18 mouse cellular contexts compared by ENCODE assay signal in the genomic region with DNA sequence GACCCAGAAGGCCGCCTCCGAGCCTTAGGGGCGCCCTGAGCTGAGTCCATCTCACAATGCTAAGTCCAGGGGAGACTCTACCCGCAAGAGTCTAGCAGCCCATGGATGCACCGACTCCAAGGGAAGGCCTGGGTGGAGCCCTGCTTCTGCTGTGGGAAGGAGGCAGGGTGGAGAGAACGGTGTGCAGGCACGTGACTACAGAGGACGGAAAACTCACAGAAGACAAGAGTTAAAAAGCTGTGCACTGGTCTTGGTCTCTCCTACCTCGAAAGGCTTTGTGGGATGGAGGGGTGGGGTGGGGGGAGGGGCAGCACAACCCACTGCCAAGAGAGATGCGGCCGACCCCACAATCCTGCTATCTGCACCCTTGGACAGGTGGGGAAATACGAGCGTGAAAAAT.
"Had no signal": no experiment of that assay in that cellular context is flagged by ENCODE, and none has a peak within 500 bp of the region (broad histone marks: within the 10 kb centered on the region; RNA-seq: fewer than 3 reads in every experiment).

No protein-coding gene starts in this region.

- H3K4me2 ChIP-seq: lung, embryonic 14.5 days; midbrain, embryonic 12.5 days; neural tube, embryonic 13.5 days; neural tube, embryonic 15.5 days had no signal

- H3K9me3 ChIP-seq: midbrain, embryonic 10.5 days; midbrain, embryonic 12.5 days; neural tube, embryonic 13.5 days; neural tube, embryonic 15.5 days had no signal

- ATAC-seq: midbrain, embryonic 16.5 days had no signal

- H3K9ac ChIP-seq: lung, embryonic 14.5 days; midbrain, embryonic 12.5 days; neural tube, embryonic 13.5 days; neural tube, embryonic 15.5 days had no signal

- DNase-seq: lung, embryonic 14.5 days; lung, postnatal 10 days; lung, postnatal 4 days; midbrain, embryonic 14.5 days; retina, postnatal 1 day; right cerebral cortex, adult 18-20 months; right cerebral cortex, postnatal 25 days; right cerebral cortex, postnatal 4 days; spleen, adult 18-20 months; thymus, adult 18-20 months; thymus, postnatal 14 days; thymus, postnatal 36 days had no signal

- H3K27me3 ChIP-seq: midbrain, embryonic 12.5 days; neural tube, embryonic 13.5 days; neural tube, embryonic 15.5 days had no signal

- H3K4me3 ChIP-seq: midbrain, embryonic 10.5 days; midbrain, embryonic 12.5 days; myocyte; neural tube, embryonic 13.5 days; neural tube, embryonic 15.5 days had no signal

- H3K4me1 ChIP-seq: midbrain, embryonic 12.5 days; neural tube, embryonic 13.5 days; neural tube, embryonic 15.5 days had no signal

- H3K27ac ChIP-seq: midbrain, embryonic 10.5 days; midbrain, embryonic 12.5 days; neural tube, embryonic 13.5 days; neural tube, embryonic 15.5 days had no signal
